Mouse (Mus musculus) fat pad, adult 2 months (tissue): ENCODE results near the gene Liph.
"Not testable (repeated sequence)": the region's sequence is repeated elsewhere in the genome, so short reads cannot be mapped to it uniquely, and the experiment has no call there.

Experiments
- DNase-seq: peaks from one replicate; pipeline ENCODE4 v3.0.0-alpha.2; 2011; ENCODE audit warnings: low read depth, low spot score; ENCODE audit errors: extremely low read depth

The Liph gene

GRCm38 (mm10) chr16:21995304-21995703, at the start of gene Liph:
Gene Liph, minus strand, starts transcription at chr16:21995663.
- peak; percentile 73 for DNase-seq

GRCm38 (mm10) chr16:22043830-22044229, 48.4 kb upstream of the Liph start:
- DNase-seq = no peak

GRCm38 (mm10) chr16:22039978-22040377, 44.5 kb upstream of the Liph start:
- no peak for DNase-seq

DNA sequence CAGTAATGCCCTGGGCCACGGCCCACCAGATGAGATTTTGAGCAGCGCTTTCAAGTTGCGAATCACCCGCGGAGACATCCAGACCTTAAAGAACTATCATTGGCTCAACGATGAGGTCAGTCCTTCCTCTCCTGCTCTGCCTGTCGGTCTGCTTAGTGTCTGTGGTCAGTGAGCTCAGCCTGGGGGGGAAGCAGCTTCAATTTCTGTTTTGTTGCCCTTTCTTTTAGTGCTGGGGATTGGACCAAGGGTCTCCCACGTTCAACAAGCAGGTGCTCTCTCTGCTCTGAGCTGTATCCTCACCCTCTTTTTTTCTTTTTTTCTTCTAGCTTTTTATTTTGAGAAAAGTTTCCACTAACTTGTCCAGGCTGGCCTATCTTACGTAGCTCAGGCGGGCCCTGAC, 43.1 kb upstream of the Liph start:
- no peak for DNase-seq

DNA sequence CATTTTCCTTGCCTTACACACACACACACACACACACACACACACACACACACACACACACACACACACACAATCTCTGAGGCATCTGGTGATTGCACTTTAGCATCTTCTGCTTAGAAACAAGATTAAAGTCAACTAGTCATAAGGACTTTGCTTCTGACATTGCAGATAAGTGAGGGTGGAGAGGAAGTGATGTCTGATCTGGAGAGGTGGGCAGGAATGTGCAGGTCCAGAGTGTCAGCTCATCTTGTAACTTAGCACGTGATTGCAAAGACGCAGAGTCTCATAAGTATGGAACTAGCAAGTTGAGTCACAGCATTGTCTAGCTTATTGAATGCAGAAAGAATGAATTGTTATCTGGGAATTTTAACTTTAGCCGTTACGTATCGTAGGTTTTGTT, 32.0 kb upstream of the Liph start:
- no peak for DNase-seq

DNA sequence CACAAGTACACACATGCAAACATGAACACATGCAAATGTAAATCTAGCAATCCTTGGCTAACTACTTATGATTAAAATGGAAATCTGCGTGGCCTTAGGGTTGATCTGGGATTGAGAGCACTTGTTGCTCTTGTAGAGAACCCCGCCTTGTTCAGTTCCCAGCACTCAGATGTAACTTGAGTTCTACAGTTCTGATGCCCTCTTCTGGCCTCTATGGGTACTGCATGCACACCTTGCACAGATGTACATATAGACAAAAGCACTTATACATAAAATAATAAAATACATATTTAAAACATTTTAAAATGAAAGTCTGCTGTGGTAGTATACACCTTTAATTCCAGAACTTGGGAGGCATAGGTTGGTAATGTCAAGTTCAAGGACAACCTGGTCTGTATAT, 26.7 kb upstream of the Liph start:
- no peak for DNase-seq

DNA sequence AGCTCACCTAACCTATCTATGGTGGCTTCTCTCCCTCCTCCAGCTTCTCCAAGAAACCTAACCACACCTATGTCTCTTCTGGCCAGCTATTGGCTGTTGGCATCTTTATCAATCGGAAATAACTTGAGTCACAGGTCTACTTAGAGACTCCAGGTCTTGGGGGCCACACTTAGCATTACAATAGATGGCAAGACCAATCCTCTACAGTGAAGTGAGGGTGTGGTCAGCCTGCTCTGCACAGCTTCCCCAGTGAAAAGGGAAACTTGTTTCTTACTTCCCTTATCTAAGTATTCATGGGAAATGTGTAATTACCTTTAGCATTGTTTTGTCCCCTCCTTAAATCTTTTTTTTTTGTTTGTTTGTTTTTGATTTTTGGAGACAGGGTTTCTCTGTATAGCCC, 20.1 kb upstream of the Liph start:
- no peak for DNase-seq

DNA sequence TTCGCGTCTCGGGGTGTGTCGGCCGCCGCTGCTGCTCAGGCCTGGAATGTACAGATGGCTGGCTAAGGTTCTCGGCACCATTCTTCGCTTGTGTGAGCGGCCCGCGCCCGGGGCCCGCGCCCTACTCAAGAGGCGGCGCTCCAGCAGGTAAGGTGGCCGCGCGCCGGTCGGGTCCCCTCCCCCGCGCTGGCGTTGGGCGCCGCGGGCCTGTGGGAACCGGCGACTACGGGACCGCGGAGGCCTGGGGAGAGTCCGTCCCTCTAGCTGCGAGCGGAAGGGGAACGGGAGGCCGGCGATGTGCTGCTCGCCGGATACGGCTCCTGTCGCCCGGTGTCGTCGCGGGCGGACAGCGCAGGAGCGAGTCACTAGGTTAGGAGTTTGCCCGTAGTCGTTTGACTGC, 14.1 kb upstream of the Liph start:
- DNase-seq = no peak

GRCm38 (mm10) chr16:22009099-22009584, 13.7 kb upstream of the Liph start, which contains the start of gene Senp2:
Gene Senp2, plus strand, starts transcription at chr16:22009484.
- peak; percentile 96 for DNase-seq

- DNase-seq = no peak
Observed at GRCm38 (mm10) chr16:22001606-22002005, 6.1 kb upstream of the Liph start.

DNA sequence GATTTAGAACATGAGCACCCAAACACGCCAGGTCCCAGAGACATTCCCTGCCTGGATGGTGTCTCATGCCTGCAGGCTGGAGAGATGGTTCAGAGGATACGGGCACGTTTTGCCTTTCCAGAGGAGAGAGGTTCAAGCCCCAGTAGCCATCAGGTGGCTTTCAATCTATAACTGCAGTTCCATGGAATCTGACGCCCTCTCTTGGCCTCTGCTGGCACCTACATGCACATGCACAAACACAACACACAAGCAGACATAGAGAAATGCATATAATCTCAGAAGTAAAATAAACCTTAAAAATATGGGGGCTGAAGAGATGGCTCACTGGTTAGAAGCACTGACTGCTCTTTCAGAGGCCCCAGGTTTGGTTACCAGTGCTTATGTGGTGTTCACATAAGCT, 5.7 kb upstream of the Liph start:
- DNase-seq = no peak

GRCm38 (mm10) chr16:21999941-22000690, 4.7 kb upstream of the Liph start:
- DNase-seq = no peak

- DNase-seq = peak; percentile 39
Observed at GRCm38 (mm10) chr16:21998061-21998460, 2.6 kb upstream of the Liph start.

DNA sequence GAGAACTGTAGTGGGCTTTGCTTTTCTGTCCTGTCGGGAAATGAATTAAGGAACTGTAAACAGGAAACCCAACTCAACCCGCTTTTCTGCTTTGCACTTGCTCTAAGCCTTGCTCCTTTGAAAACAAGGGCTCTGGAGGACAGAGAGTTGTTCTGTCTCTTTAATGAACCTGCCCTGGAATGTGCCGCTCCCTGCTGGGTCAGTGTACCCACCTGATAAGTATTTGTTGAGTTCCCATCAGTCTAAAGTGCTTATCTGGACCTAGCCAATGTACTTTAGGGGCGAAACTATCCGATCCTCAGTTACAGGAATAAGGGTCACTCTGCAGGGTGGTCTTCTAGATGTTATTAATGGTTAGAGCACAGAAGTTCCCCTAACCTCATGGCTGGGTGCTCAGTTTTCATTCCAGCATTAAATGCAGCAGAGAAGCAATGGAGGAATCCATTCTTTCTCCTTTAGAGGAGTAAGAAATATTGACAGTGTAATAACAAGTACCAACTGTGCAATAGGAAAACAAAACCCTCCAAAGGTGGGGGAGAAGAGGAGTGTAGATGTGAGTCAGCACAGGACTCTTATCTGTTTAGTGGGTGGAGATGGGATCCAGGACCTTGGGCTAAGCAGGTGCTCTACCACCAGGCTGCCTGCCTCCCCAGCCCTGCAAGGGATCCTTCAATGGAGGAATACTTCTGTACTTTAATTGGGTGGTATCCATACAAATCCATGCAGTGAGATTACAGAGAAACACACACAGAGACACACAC, 1.6 kb upstream of the Liph start:
- DNase-seq = no peak

DNA sequence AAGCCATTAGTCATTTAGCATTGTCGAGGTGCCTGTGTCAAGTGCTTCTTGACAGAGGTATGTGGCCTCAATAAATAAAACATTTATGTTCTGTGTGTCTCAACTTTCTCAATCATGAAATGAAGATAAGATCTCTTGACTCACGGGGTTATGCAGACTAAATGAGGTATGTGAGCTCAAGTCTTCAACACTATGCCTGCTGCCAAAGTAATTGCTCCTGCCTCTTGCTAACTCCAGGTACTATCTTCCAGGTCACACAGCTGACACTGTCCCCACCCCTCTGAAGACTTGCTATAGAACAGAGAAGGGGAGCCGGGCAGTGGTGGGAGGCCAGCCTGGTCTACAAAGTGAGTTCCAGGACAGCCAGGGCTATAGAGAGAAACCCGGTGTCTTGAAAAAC, 939 bp upstream of the Liph start:
- peak; percentile 61 for DNase-seq

GRCm38 (mm10) chr16:21991774-21992173, 3.7 kb downstream of the Liph start:
- DNase-seq = no peak

DNA sequence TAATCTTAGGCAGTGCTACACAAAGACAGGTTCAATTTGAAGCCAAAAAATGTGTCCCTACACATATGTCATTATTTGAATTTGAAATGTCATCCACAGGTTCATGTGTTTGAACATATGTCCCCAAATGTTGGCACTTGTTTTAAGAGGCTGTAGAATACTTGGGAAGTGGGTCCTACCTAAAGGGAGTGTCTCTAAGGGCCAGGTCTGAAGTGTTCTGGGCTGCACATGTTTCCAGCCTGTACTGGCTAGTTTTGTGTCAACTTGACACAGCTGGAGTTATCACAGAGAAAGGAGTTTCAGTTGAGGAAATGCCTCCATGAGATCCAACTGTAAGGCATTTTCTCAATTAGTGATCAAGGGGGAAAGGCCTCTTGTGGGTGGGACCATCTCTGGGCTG, 4.6 kb downstream of the Liph start:
- not testable (repeated sequence) for DNase-seq

DNA sequence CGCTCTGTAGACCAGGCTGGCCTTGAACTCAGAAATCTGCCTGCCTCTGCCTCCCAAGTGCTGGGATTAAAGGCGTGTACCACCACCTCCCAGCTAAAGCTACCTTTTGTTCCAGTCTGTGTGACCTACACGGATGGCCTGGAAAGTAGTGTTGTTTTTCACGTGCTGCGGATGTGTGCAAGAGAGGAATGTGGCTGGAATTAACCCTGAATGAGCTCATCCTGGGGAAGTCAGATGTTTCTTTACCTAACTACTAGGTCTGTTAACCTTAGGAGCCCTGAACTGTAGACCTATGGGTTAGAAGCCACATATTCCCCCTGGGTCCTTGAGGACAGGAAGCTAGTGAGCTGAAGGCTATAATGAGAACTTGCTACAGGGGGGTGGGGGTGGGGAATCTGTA, 7.5 kb downstream of the Liph start:
- DNase-seq = no peak

- DNase-seq = no peak
Observed at GRCm38 (mm10) chr16:21986191-21986590, 9.3 kb downstream of the Liph start.

- no peak for DNase-seq
Observed at GRCm38 (mm10) chr16:21984091-21984490, 11.4 kb downstream of the Liph start.

DNA sequence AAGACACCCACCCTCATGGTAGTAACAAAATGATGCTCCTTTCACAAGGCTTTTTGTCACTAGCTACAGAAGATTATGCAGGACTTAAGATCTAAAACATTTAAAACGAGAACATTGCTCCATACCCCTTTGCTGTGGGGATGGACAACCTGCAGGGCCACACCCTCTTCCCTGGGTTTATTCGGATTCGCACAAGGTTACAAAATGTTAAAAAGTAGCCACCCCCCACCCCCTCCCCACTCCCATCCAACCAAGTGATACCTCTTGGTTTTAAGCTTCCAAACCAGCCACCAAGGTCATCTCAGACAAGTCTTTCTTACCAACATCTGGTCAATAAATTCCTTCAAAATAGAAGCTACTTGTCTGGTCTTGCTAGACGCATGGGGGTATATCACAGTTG, 11.9 kb downstream of the Liph start:
- no peak for DNase-seq

DNA sequence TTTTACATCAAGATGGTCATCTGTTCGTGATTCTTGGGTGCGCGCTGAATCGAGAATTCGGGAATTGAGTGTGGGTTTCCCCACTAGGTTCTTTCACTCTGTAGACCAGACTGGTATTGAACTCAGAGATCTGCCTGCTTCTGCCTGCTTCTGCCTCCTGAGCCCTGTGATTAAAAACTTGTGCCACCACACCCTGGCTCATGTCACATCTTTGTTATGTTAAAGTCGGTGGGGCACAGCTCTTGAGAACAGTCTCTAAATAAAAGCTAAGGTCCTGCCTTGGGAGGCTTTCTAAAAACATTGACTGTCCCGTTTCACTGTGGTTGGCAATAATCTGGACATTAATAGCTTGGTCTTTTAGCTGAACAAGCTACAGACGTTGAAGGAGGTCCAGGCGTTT, 12.3 kb downstream of the Liph start:
- DNase-seq = no peak
